Mouse (Mus musculus): ENCODE data around the gene Guca2a. TPM values are rescaled to one million over a fixed set of nuclear protein-coding genes. Genes with fewer than 3 reads are reported as not detected.

The Guca2a gene
- total RNA-seq, 2 experiments from 2014 or later: not detected

- intact Hi-C loops (cut with DNase I): no loop called here
- no peak for DNase-seq (ENCODE audit: low spot score in 2 of 2)
These were observed 33.7 kb downstream of the Guca2a start for GRCm38 (mm10) chr4:119671164-119671563.

- no peak for DNase-seq (ENCODE audit: low spot score in 2 of 2)
- intact Hi-C loops (cut with DNase I): no loop called here
These were observed 35.2 kb downstream of the Guca2a start for GRCm38 (mm10) chr4:119672685-119673084.

- no peak for DNase-seq (ENCODE audit: low spot score in 2 of 2)
- intact Hi-C loops (cut with DNase I): no loop called here
These were observed 45.1 kb downstream of the Guca2a start for GRCm38 (mm10) chr4:119682596-119682995.

- intact Hi-C loops (cut with DNase I): no loop called here
- DNase-seq (ENCODE audit: low spot score in 2 of 2): no peak
These were observed 48.2 kb downstream of the Guca2a start for GRCm38 (mm10) chr4:119685746-119686145.

Other genes with a start within 250 kb of the Guca2a start
- gene Ccdc30, start 222.2 kb upstream of the Guca2a start, total RNA-seq (2021): 10 to 100 TPM; 19.5 to 23.3 TPM
- gene Ppcs, start 215.3 kb upstream of the Guca2a start, total RNA-seq (2021): 1 to 10 TPM; 4.7 to 7.2 TPM
- under 1 TPM in 1 of 2 experiments, not detected in 1; 0.88 TPM for gene Zmynd12, start 214.9 kb upstream of the Guca2a start, total RNA-seq (2021)
- 1 to 10 TPM; 6.5 to 7.9 TPM for gene Rimkla, start 145.1 kb upstream of the Guca2a start, total RNA-seq (2021)
- gene Foxj3, start 100.7 kb upstream of the Guca2a start, total RNA-seq (2021): 10 to 100 TPM; 65.4 to 71.2 TPM
- 10 to 100 TPM; 21.7 to 26.1 TPM for gene Frg2f1, start 98.2 kb upstream of the Guca2a start, total RNA-seq (2021)
- not detected for gene Guca2b, start 21.2 kb downstream of the Guca2a start, total RNA-seq (2021)
- gene Hivep3, start 96.1 kb downstream of the Guca2a start, total RNA-seq (2021): 10 to 100 TPM; 50.5 to 64.8 TPM

Measured in left cerebral cortex, postnatal 36 days (tissue).